Mouse (Mus musculus): ENCODE results near the gene Myoc. TPM values are rescaled to one million over a fixed set of nuclear protein-coding genes. Genes with fewer than 3 reads are reported as not detected.
"Not testable (repeated sequence)": the region's sequence is repeated elsewhere in the genome, so short reads cannot be mapped to it uniquely, and the experiment has no call there.

Gene Myoc
- polyA plus RNA-seq (2012; rRNA removed) = 0.06 and 0.10 TPM in 2 replicates

DNA sequence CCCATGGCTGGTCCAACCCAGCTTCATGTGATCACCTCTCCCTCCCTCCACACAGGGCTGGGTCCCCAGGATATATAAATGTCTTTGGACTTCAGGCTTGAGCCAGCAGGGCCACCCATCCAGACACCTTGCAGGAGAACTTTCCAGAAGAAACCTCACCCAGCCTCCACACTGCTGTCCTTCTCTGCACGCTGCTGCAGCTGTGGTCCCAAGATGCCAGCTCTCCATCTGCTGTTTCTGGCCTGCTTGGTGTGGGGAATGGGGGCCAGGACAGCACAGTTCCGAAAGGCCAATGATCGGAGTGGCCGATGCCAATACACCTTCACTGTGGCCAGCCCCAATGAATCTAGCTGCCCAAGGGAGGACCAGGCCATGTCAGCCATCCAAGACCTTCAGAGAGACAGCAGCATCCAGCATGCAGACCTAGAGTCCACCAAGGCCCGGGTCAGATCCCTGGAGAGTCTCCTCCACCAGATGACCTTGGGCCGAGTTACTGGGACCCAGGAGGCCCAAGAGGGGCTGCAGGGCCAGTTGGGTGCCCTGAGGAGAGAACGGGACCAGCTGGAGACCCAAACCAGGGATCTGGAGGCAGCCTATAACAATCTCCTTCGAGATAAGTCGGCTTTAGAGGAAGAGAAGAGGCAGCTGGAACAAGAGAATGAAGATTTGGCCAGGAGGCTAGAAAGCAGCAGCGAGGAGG, at the start of gene Myoc:
Gene Myoc, plus strand, starts transcription at position 105 of the 700 bp plus-strand sequence.
- WGBS = 72% methylated on average over 10 of the region's 10 CpGs

DNA sequence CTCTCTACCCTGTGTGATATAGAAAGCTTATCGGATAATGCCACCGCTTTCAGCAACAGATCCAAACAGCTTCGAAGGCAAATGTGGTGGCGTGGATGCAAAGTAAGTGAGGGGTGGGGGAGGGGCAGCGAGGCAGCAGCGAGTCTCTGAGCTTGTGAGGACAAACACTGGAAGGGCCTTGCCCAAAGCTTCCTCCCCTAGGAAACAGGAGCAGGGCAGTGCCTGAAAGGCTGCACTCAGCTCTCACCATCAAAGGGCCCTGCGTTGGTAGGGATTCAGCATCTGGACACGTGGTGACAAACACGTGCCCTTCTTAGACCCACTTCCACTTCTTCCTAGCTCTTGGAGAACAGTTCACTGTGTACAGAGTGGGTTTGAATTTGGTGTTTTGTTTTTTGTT, 49.5 kb upstream of the Myoc start:
- no peak for DNase-seq (ENCODE audit: low read depth, low spot score)
- WGBS = 54% methylated on average over 9 of the region's 9 CpGs

More for the DNA sequence above, at the start of gene Myoc:
- no peak for DNase-seq (ENCODE audit: low read depth, low spot score)

DNA sequence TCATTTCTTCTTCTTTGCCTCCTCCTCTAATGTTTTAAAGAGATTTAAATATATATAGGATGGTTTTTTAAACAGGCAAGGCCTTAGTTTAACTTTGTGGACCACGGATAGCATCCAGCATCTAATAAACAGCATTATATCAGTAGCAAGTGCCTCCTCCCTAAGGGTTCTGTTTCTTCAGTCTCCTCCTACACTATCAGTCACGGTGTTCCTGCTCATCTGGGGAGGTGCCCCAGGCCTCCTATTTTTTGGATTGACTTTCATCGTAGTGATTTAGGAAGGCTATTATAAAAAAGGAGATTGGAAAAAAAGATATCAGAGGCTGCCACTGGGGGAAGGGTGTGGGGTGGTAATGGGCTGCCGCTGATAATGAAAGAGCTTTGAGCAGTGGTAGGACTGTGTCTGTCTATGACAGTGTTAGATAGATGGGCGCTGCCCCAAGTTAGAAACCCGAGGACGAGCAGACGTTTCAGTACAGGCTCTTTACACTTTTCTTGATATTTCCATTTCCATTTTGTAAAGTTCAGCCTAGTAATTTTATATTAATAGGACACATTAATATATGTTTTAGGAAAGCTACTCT, 48.4 kb upstream of the Myoc start:
- DNase-seq (ENCODE audit: low read depth, low spot score) = no peak
- 90% methylated on average over 8 of the region's 8 CpGs for WGBS

DNA sequence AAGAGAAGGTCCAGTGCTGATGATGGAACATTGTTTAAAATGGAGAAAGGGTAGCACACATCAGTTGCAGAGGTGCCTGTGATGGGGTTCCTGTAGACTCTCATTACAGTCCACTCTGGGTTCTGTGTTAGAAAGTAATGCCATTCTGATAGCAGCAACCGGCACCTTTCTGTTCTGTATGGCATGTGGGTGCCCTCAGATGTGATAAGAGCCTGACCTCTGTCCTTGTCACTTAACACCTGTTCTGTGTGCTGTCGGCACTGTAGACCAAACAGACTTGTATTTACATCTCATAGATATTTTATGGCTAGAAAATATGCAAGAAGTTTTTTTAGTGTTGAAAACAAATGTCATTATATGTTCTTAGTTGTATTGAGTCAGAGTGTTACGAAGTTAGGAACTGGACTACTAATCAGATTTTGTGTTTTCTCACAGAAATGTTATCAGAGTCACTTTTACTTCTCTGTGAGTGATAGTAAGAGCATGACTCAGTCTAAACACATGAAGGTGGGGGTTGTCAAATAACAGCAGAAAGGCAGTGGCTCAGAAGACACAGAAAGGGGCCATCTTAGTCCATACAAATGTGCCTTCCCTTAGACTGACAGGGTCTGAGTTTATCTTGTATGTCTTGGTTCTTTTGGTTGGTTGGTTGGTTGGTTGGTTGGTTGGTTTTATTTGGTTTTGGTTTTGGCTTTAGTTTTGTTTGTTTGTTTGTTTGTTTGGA, 41.4 kb upstream of the Myoc start:
- 57% methylated on average over 3 of the region's 3 CpGs for WGBS
- DNase-seq (ENCODE audit: low read depth, low spot score) = no peak

DNA sequence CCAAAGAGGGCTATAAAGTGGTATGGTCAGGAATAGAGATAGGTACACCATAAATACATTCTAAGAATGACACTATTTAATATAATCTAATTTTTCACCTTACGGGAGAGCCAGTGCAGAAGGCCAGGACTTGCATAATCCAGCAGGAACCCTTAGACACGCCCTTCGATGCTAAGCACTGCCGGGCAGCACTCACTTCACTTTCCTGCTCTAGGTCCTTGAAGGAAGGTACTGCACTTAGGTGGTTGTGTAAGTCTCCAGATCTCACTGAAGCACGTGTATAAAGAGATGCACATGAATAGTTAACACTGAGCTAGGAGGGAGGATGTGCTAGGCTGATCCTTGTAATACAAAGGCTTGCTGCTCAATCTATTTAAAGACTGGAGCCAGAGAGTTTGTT, 39.3 kb upstream of the Myoc start:
- no peak for DNase-seq (ENCODE audit: low read depth, low spot score)
- WGBS = 85% methylated on average over 5 of the region's 5 CpGs

DNA sequence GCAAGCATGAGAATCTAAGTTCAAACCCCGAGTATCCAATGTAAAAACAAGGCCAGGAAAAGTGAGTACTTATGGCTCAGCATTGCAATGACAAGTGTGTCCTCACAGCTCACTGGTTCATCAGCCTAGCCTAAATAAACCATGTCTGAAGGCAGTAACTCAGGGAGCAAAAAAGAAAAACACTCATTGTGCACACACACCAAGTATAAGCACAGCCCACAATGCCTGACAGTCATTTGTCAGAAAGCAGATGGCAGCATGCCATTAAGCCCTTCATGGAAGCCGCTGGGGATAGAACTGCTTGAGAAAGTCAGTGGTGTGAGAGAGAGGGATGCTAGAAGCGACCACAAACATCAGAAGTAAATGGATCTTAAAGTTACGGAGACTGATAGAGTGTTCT, 37.7 kb upstream of the Myoc start:
- no peak for DNase-seq (ENCODE audit: low read depth, low spot score)
- 88% methylated on average over 4 of the region's 4 CpGs for WGBS

DNA sequence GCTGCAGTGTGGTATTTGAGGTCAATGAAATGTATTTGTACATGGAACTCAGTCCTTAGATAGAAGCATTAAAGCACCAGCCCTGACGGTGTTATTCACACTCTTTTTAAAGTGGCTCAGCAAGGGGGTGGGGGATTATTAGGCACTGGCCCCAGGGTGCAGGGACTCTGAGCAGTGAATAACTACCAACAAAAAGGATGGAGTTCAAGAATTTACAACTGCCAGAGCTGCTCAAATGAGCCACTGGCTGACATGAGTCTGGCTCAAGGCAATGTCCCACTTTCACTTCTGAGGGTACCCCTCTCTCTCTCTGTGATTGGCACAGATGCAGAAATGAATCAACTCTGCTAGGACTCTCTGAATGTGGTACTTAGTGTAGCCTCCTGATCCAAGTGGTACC, 30.8 kb upstream of the Myoc start:
- 42% methylated on average over 1 of the region's 1 CpGs for WGBS
- DNase-seq (ENCODE audit: low read depth, low spot score) = no peak

DNA sequence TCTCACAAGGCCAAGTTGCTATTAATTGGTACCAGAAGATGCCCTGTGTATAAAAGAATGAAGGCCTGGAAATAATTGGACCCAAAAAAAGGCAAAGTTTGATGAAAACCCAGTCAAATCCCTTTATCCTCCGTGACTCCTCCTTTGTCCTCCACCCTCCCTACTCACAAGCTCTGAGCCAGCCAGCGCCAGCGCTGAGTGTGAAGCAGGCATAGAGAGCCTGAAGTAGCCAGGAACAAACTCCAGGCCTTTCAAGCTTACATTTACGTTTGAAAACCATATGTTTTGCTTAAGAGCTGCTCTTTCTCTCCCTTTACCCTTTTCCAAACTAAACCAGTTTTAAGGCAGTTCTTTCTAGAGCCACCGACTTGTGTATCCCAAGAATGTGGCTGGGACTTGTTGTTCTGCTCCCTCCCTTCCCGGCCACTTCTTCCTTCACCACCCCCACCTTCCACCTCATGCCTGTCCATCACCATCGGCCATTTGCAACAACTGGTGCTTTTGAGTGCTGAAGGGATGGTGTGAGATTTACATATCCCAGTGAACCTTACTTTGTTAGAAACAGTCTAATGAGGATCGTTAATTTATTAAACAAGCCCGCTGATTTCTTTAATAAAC, 29.2 kb upstream of the Myoc start:
- WGBS = 65% methylated on average over 9 of the region's 9 CpGs
- DNase-seq (ENCODE audit: low read depth, low spot score) = no peak

DNA sequence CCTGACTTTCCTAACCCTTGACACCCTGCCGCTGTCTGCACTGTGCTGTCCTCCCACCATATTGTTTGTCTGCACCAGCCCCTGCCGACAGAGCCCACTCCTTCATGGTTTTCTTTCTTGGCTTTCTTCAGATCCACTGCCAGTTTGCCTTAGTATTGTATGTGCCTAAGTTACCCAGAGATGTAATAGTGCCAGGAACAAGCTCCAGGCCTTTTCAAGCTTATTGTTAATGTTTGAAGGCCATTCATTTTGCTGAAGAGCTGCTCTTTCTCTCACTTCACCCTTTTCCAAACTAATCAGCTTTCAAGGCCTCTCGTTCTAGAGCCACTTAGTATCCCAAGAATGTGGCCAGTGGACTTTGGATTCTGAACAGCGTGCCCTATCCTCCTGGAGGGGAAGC, 27.8 kb upstream of the Myoc start:
- 46% methylated on average over 4 of the region's 4 CpGs for whole genome bisulfite sequencing
- DNase-seq (ENCODE audit: low read depth, low spot score) = no peak

DNA sequence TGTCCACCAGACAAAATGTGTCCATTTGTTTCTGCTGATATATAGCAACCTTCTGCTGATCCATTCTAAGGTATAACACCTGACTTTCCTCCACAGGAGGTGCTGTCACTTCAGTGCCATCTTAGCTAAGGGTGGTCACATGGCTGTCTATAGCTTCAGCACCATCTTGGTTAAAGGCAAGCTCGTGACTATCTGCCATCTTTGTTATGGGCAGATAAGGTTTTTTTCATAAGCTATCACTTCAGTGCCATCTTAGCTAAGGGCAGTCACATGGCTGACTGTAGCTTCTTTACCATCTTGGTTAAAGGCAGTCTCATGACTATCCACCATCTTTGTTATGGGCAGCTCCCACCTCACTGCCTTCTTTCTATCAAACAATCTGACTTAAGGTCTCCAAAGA, 23.4 kb upstream of the Myoc start:
- 78% methylated on average over 1 of the region's 1 CpGs for WGBS
- DNase-seq (ENCODE audit: low read depth, low spot score) = no peak

DNA sequence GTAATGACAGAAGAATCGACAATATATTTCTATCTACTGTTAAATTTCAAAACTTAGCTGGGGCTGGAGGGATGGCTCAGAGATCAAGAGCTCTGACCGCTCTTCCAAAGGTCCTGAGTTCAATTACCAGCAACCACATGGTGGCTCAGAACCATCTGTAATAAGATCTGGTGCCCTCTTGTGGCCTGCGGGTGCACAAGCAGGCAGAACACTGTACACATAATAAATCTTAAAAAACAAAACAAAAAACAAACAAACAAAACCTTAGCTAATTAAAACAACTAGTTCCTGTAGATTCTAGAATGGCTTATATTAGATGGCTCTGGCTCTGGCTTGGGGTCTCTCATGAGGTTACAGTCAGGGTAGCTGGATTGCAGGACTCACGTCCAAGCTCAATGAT, 18.5 kb upstream of the Myoc start:
- 74% methylated on average over 4 of the region's 4 CpGs for WGBS
- DNase-seq (ENCODE audit: low read depth, low spot score) = no peak

DNA sequence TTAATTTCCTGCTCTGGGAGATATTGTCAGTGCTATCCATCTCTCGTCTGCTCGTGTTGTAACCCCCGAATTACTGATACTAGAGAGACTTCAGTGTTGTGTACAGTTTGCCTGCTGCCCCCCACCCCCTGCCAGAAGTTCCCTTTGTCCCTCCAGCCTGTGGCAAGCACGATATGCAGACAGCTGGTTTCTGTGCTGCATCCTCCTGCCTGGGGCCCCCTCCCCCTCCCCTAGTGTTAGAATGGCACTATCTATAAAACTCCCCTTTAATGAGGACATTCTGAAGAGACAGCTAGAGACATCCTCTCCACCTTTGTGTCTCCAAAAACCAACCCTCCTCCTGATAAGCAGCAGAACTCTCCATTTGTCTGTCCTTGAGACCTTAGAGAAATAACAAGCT, 15.1 kb upstream of the Myoc start:
- WGBS = 29% methylated on average over 4 of the region's 4 CpGs
- DNase-seq (ENCODE audit: low read depth, low spot score) = no peak

DNA sequence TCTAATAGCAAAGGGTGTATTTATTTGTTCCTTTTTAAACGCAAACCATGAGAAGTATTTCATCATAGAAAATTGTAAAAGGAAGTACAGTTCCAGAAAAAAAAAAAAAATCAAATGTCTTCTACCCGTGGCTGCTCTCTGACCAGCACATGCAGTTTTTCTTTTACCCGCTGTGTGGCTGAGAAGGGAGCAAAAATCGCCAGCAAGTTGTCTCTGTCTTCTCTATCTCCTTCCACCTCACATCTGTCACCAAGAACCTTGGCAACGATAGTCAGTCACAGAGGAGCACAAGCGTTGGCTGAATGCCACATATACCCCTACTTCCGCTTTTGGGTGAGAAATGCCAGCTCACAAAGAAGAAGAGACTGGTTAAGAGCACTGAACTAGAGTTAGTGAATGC, 13.7 kb upstream of the Myoc start:
- 40% methylated on average over 7 of the region's 7 CpGs for WGBS
- DNase-seq (ENCODE audit: low read depth, low spot score) = no peak

DNA sequence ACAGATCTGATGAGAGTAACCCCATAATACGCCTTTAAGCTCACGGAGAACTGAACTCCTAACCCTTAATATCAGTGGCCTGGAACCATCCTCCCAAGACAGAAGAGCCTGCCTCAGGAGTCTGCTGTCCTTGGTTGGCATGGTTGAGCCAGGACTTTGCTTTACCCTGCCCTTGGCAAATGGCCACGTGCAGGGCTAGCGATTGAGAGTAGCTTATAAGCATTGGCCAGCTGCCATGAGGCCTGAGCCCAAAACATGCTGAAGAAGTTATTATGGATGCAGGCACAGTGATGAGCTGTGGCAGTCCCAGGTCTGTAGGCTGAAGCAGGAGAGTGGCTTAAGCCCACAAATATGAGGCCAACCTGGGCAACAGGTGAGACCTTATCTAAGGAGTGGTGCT, 11.1 kb upstream of the Myoc start:
- WGBS = 51% methylated on average over 4 of the region's 4 CpGs
- not testable (repeated sequence) for DNase-seq (ENCODE audit: low read depth, low spot score)

DNA sequence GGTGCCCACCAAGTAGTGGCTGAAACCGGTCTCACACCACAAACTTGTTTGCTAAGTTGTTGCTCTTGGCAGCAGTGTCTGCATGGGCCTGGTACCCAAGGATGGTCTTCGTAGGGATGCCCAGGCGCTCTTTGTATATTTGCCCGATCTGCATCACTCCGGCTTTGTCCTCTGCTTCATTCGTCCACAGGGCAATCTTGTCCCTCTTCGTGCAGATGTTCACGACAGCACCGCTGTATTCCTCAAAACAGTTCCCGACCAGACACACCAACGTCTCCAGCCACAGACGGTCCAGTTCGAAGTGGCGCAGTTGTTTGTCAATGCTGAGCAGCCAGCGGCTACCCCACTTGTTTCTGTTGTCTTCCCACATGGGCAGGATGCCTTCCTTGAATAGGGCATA, 10.6 kb upstream of the Myoc start:
- WGBS = 92% methylated on average over 15 of the region's 15 CpGs

DNA sequence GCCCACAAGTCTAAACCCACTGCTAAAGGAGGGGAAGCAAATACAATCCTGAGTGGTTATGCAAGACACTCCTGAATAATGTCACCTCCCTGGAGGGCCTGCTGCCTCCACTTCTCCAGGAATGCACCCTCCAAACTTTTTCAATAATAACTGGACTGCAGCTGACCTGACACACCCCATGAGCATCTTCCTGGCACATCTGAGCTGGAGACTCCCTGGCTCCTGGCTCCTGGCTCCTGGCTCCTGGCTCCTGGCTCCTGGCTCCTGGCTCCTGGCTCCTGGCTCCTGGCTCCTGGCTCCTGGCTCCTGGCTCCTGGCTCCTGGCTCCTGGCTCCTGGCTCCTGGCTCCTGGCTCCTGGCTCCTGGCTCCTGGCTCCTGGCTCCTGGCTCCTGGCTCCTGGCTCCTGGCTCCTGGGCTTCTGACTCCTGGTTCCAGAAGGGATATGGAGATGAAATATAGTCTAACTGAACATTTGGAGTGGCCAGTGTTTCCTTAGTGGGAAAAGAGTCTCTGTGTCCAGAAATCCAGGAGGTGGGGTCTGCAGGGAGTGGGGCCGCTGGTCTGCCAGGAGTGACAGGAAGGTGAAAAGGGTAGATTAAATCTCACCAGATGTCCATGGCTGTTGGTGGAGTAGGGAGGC, 3.5 kb upstream of the Myoc start:
- not testable (repeated sequence) for DNase-seq (ENCODE audit: low read depth, low spot score)
- 67% methylated on average over 1 of the region's 1 CpGs for WGBS

More for the DNA sequence above, 10.6 kb upstream of the Myoc start:
- not testable (repeated sequence) for DNase-seq (ENCODE audit: low read depth, low spot score)

DNA sequence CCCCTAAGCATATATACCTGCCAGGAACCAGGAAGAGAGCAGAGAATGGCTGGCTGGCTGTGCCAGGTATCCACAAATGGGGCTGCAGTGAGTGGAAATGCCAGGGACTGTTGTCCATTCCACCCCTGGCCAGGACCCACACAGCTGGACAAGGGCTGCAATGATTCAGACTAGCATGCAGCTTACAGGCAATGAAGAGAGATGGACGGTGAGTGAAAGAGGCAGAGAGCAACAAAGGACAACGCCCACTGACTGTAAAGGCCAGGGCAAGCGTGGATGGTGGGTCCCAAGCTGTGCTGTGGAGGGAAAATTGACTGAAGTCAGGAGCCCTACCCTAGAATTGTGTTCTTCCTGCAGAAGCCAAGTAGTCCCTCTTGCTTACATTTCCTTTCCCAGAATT, 2.4 kb upstream of the Myoc start:
- 57% methylated on average over 3 of the region's 3 CpGs for WGBS
- no peak for DNase-seq (ENCODE audit: low read depth, low spot score)

DNA sequence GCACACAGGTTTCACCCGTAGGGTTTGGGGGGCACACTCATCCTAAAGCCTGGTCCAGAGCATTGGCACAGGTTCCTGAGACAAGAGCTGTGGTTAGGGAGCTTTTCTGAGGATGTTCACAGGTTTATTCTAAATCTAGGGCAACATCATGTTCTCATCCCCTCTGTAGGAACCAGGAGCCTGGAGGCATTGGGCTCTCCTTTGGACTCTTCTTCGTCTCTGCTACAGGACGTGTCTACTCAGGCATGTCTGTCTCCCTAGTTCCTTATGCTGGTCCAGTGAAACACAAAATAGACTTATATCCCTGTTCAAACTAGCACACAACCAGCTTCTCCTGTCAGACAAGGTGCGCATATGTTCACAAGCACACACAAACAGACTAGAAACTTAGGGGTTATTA, 420 bp upstream of the Myoc start:
- 87% methylated on average over 4 of the region's 4 CpGs for WGBS

DNA sequence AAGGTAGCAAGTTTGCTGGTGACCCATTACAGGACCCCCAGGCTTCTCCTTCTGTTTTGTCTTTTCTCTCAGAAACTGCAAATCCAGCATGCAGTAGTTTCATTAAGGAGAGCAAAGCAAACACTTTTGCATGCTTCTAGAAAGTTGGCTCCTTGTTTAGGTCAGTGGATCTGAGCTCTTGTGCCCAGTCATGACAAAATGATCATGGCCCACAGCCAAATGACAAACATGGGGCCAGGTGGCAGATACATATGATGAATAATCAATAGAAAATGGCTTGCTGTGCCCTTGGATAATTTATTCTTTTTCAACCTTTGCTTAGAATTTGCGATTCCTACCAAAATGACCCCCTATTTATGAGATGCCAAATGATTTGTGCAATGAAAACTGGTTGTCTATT, 906 bp downstream of the Myoc start:
- WGBS = 83% methylated on average over 1 of the region's 1 CpGs
- no peak for DNase-seq (ENCODE audit: low read depth, low spot score)

More for the DNA sequence above, 420 bp upstream of the Myoc start:
- no peak for DNase-seq (ENCODE audit: low read depth, low spot score)

DNA sequence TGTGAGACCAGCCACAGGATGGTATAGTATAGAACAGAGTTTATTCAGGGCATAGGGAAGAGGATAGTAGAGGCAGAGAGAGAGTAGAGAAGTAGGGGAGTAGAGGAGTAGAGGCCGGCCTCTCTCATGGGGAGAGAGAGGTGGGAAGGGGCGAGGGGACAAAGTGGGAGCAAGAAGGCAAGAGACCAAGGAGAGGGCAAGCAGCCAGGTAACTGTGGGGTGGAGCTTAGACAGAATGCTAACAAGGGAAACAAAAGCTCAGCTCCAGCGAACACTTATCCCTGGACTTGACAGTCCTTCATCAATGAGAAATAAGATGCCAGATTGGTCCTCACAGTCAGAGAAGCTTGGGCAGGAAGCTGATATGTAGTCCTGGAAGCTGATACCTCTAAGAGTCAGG, 3.6 kb downstream of the Myoc start:
- 71% methylated on average over 3 of the region's 3 CpGs for WGBS
- no peak for DNase-seq (ENCODE audit: low read depth, low spot score)

All from large intestine, adult 2 months (tissue).